Mouse (Mus musculus): ENCODE measurements at regions not wholly inside any gene's neighbourhood (a gene's known extent, or its start where the extent isn't known, plus 50 kb on each side); places are given as distances from the start of the nearest gene placed in this dataset.
A peak's percentile ranks its signal among the peaks of the same experiment; 100 is the strongest.

GRCm38 (mm10) chr8:41831713-41832112 is 414.8 kb upstream of the Frg1 start:
- no peak for DNase-seq (ENCODE audit: low spot score in 2 of 2)

GRCm38 (mm10) chr8:41830407-41830806 is 413.5 kb upstream of the Frg1 start:
- DNase-seq (ENCODE audit: low spot score in 2 of 2), result no peak

GRCm38 (mm10) chr8:41824928-41825327 is 408.1 kb upstream of the Frg1 start:
- DNase-seq (ENCODE audit: low spot score in 2 of 2), result peak in 1 of 2 experiments; percentile 60

GRCm38 (mm10) chr8:41823041-41823440 is 406.2 kb upstream of the Frg1 start:
- no peak for DNase-seq (ENCODE audit: low spot score in 2 of 2)

GRCm38 (mm10) chr8:41821676-41822075 is 404.8 kb upstream of the Frg1 start:
- DNase-seq (ENCODE audit: low spot score in 2 of 2), result no peak

GRCm38 (mm10) chr8:41820605-41821395 is 403.9 kb upstream of the Frg1 start:
- no peak for DNase-seq (ENCODE audit: low spot score in 2 of 2)

- DNase-seq (ENCODE audit: low spot score in 2 of 2), result no peak
These were observed 401.7 kb upstream of the Frg1 start for GRCm38 (mm10) chr8:41818577-41818976.

GRCm38 (mm10) chr8:41818079-41818478 is 401.2 kb upstream of the Frg1 start:
- no peak for DNase-seq (ENCODE audit: low spot score in 2 of 2)

GRCm38 (mm10) chr8:41815272-41815671 is 398.4 kb upstream of the Frg1 start:
- DNase-seq (ENCODE audit: low spot score in 2 of 2), result no peak

- DNase-seq (ENCODE audit: low spot score in 2 of 2), result no peak
These were observed 378.8 kb upstream of the Frg1 start for GRCm38 (mm10) chr8:41795625-41796024.

- DNase-seq (ENCODE audit: low spot score in 2 of 2), result no peak
These were observed 370.3 kb upstream of the Frg1 start for GRCm38 (mm10) chr8:41786952-41787861.

- DNase-seq (ENCODE audit: low spot score in 2 of 2), result no peak
These were observed 369.1 kb upstream of the Frg1 start for GRCm38 (mm10) chr8:41785977-41786376.

- DNase-seq (ENCODE audit: low spot score in 2 of 2), result no peak
These were observed 366.0 kb upstream of the Frg1 start for GRCm38 (mm10) chr8:41782837-41783236.

GRCm38 (mm10) chr8:41779459-41779858 is 362.6 kb upstream of the Frg1 start:
- DNase-seq (ENCODE audit: low spot score in 2 of 2), result no peak

GRCm38 (mm10) chr8:41771729-41772128 is 354.9 kb upstream of the Frg1 start:
- DNase-seq (ENCODE audit: low spot score in 2 of 2), result no peak

- no peak for DNase-seq (ENCODE audit: low spot score in 2 of 2)
These were observed 336.6 kb upstream of the Frg1 start for GRCm38 (mm10) chr8:41753481-41753880.

GRCm38 (mm10) chr8:41752641-41753040 is 335.8 kb upstream of the Frg1 start:
- DNase-seq (ENCODE audit: low spot score in 2 of 2), result no peak

GRCm38 (mm10) chr8:41747024-41747423 is 330.1 kb upstream of the Frg1 start:
- no peak for DNase-seq (ENCODE audit: low spot score in 2 of 2)

- no peak for DNase-seq (ENCODE audit: low spot score in 2 of 2)
These were observed 326.2 kb upstream of the Frg1 start for GRCm38 (mm10) chr8:41742796-41743670.

GRCm38 (mm10) chr8:41717002-41717401 is 300.1 kb upstream of the Frg1 start:
- no peak for DNase-seq (ENCODE audit: low spot score in 2 of 2)

- DNase-seq (ENCODE audit: low spot score in 2 of 2), result peak in 1 of 2 experiments; percentile 19
These were observed 296.9 kb upstream of the Frg1 start for GRCm38 (mm10) chr8:41713634-41714330.
